Mouse (Mus musculus): Measurements from ENCODE around the gene Nfatc2.

Gene Nfatc2

GRCm38 (mm10) chr2:168601491-168602386, at the start of gene Nfatc2:
TSS of gene Nfatc2 (minus strand) at chr2:168601657.
- in situ Hi-C loops (cut with MseI, MboI) = no loop called here

DNA sequence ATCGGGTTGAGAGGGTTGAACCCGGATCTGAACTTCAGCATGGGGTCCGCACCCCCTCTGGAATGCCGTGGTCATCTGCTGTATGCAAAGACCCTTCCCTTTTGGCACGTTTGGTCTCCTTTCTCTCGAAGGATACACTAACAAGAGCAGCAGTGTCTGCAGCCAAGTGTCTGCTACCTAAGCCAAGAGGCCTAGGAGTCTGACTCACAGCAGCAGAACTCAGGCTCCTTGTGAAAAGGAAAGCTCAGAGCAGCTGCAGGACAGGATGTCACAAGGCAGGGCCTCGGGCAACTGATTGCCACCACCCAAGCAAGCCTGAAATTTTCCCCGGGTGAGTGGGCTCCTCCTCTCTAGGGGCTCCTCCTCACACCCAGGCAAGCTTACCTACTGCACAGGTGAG, 46.7 kb upstream of the Nfatc2 start:
- in situ Hi-C loops (cut with MseI, MboI) = loop anchor here (25.0 kb wide), 1 partner anchor 386 kb away; no protein-coding TSS in a partner anchor

GRCm38 (mm10) chr2:168644855-168645254, 43.4 kb upstream of the Nfatc2 start:
- in situ Hi-C loops (cut with MseI, MboI) = loop anchor here (25.0 kb wide), 1 partner anchor 383 kb away; no protein-coding TSS in a partner anchor

DNA sequence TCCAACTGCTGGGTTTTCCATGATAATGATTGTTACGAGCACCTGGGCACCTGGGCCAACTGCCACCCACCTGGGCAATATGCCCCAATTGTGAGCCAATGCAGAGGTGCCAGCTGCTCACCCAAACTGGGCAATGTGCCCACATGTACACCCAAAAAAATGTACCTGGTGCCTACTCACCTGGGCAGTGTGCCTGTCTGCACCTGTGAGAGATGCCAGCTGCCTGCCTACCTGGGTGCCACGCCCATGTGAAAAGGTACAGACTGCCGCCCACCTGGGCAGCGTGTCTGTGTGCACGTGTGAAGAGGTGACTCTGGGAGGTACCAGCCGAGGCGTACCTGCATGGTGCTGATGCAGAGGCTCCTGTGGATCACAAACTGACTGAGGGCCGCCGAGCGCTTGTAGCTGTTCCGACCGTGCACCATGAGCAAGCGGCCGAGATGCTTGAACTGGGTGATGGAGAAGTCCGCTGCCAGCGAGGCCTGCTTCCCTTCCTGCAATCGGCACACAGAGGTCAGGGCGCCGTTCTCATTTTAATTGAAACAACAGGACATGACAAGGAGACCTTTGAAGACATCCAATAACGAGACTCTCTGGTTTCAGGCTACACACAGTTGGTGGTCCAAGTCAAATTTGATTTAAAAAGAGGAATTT, 42.2 kb upstream of the Nfatc2 start:
- in situ Hi-C loops (cut with MseI, MboI) = loop anchor here (25.0 kb wide), 1 partner anchor 381 kb away; no protein-coding TSS in a partner anchor

DNA sequence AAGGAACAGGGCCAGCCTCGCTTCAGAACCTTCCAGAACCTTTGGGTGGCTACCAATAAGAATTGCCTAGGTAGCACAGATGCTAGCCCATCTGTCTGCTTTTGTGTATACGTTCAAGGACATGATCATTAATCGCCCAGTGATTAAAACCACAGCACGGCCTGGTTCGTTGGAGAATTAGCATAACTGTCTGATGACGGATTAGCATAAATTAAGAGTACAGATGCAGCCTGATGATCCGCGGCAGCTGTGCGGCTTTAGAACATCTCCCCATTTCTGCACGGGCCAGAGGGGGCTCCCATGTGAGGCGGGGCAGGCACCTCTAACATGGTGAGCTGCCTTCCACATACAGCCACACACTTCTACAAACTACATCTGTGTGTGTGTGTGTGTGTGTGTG, 40.7 kb upstream of the Nfatc2 start:
- in situ Hi-C loops (cut with MseI, MboI) = loop anchor here (25.0 kb wide), 1 partner anchor 380 kb away; no protein-coding TSS in a partner anchor

GRCm38 (mm10) chr2:168640460-168640859, 39.0 kb upstream of the Nfatc2 start:
- in situ Hi-C loops (cut with MseI, MboI) = loop anchor here (25.0 kb wide), 1 partner anchor 378 kb away; no protein-coding TSS in a partner anchor

GRCm38 (mm10) chr2:168634881-168635280, 33.4 kb upstream of the Nfatc2 start:
- in situ Hi-C loops (cut with MseI, MboI) = loop anchor here (25.0 kb wide), 1 partner anchor 373 kb away; no protein-coding TSS in a partner anchor

GRCm38 (mm10) chr2:168633301-168633816, 31.9 kb upstream of the Nfatc2 start:
- in situ Hi-C loops (cut with MseI, MboI) = loop anchor here (25.0 kb wide), 1 partner anchor 371 kb away; no protein-coding TSS in a partner anchor

- in situ Hi-C loops (cut with MseI, MboI) = loop anchor here (25.0 kb wide), 1 partner anchor 370 kb away; no protein-coding TSS in a partner anchor
Observed at GRCm38 (mm10) chr2:168632543-168632942, 31.1 kb upstream of the Nfatc2 start.

DNA sequence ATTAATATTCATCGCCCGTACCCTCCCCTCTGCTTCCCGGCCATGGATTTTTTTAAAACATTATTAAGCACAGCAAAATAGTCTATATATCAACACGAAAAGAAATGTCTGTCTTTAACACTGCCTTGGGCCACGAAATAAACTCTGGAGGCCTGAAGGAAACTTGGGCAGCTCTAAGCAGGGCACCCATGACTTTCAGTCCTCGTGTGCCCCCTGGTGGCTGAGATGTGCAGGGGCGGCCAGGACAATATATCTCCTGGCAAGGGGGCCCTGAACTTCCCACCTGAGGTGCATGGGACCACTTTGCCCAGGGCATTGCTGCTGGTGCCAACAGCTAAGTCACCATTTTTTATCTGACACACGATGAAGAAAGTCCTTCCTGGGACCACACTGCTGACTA, 27.3 kb upstream of the Nfatc2 start:
- in situ Hi-C loops (cut with MseI, MboI) = loop anchor here (5.0 to 25.0 kb wide), 3 partner anchors 156 to 366 kb away; no protein-coding TSS in a partner anchor

GRCm38 (mm10) chr2:168627829-168628770, 26.6 kb upstream of the Nfatc2 start:
- in situ Hi-C loops (cut with MseI, MboI) = loop anchor here (5.0 to 25.0 kb wide), 3 partner anchors 156 to 366 kb away; no protein-coding TSS in a partner anchor

GRCm38 (mm10) chr2:168626385-168626784, 24.9 kb upstream of the Nfatc2 start:
- in situ Hi-C loops (cut with MseI, MboI) = loop anchor here (5.0 to 25.0 kb wide), 3 partner anchors 154 to 364 kb away; no protein-coding TSS in a partner anchor

GRCm38 (mm10) chr2:168625091-168625490, 23.6 kb upstream of the Nfatc2 start:
- in situ Hi-C loops (cut with MseI, MboI) = loop anchor here (5.0 to 25.0 kb wide), 3 partner anchors 153 to 363 kb away; no protein-coding TSS in a partner anchor

DNA sequence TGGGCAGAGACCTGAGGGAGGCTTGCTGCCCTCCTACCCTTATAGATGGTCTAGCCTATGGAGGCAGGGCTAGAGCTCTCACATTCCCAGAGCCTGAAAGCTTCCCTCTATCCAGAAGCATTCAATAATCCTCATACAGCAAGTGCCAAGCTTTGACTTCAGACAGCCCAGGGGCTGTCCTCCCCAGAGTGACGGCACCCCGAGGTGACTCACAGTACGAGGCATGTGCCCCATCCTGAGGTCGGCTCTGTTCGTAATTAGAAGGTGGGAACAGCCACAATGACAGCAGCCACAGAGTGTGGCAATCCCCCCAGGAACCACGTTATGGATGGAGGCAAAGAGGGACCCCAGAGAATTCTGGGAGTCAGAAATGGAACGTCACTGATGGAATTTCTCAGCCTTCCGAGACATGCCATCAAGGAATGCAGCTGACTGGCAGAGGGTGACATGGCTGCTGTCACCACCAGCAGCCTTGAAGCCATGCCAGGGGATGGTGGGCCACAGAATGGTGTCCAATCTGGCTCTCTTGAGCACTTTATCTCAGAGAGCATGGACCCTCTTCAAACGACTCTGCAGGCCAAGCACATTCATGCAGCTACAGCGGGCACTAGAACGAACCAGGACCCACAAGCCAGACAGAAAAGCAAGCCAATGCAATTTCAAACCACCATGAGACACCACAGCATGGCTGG, 19.8 kb upstream of the Nfatc2 start:
- in situ Hi-C loops (cut with MseI, MboI) = no loop called here

DNA sequence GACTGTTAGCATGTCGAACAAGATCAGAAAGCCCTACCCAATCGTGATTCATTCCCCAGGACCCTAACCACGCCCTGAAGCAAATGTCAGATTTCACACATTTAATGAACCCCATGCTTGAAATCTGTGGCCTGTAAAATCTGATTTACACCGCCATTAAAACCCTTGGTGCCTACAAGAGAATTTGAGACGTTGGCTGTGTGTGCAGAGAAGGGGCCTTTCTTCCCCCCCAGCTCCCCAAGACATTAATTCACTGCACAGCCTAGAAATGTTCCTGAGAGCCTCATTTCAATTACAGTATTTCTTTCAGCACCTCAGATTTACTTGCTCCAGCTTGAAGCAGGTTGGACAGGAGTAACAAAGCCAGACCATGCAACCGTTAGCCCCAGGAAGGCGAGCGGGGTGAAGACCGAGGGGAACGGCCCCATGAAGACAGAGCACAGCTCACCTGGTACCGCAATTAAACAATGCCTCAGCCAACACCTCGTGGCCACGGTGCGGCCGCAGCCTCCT, 16.8 kb upstream of the Nfatc2 start:
- in situ Hi-C loops (cut with MseI, MboI) = no loop called here

GRCm38 (mm10) chr2:168615160-168615559, 13.7 kb upstream of the Nfatc2 start:
- in situ Hi-C loops (cut with MseI, MboI) = no loop called here

GRCm38 (mm10) chr2:168614170-168614872, 12.9 kb upstream of the Nfatc2 start:
- in situ Hi-C loops (cut with MseI, MboI) = no loop called here

GRCm38 (mm10) chr2:168613092-168613880, 11.8 kb upstream of the Nfatc2 start:
- in situ Hi-C loops (cut with MseI, MboI) = no loop called here

All from mouse trophoblast stem cell (cell line).